Mouse (Mus musculus): ENCODE measurements at regions not wholly inside any gene's neighbourhood (a gene's known extent, or its start where the extent isn't known, plus 50 kb on each side); places are given as distances from the start of the nearest gene placed in this dataset.
A peak's percentile ranks its signal among the peaks of the same experiment; 100 is the strongest.

DNA sequence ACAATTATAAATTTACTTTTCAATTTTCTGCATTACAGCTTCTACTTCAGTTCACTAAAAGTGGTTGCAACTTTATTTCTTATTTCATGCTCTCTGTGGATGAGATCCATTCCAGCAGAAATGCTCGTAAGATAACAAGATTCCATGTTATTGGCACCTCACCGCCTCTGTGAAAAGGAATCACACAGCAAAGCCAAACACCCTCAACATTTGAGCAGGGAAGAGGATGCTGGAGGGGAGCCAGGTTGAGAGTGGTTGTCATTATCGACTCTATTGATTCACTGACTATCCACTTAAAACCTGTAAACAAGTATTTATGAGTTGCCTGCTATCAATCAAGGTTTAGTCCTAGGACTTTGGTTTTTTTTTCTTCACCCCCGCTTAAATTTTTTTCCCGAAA lies 261.1 kb upstream of the Ccdc54 start:
- no peak for DNase-seq (ENCODE audit: low read depth, low spot score)

DNA sequence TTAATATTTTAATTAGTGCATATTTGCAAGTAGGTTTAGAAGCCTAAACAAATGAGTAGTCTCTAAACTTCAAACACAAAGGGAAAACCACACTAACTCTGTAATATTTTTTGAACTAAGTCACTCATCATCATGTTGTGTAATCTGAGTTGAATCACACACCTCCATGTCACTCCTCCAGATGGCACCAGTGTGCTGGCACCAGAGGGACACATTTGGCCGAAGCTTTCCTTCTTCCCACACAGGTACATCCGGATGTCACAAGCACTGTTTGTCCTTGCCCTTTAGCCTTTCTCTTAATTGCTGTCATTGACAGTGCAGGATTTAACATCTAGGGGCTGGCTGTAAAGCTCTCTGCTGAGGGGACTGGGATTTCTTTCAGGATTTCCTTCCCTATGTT lies 256.7 kb upstream of the Ccdc54 start:
- no peak for DNase-seq (ENCODE audit: low read depth, low spot score)

DNA sequence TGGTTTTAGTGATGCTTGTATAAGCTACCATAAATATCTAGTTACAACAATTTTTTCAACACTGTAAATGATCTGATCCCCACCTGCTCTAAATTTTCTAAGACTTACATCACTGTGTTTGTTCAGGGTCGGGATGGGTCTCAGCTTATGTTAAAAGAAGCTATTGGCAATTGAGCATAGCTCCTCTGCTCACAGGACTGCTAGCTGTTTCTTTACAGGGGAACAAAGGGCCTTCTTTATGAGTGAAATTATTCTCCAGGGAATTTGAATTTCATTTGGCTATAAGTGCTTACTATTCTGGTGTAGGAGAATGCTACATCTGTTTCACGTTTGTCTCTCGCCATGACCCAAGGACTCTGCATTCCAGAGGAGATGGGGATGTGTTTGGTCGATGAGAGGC lies 255.6 kb upstream of the Ccdc54 start:
- DNase-seq (ENCODE audit: low read depth, low spot score): peak; percentile 11

GRCm38 (mm10) chr16:50841677-50842580 lies 251.0 kb upstream of the Ccdc54 start:
- peak; percentile 71 for DNase-seq (ENCODE audit: low read depth, low spot score)

DNA sequence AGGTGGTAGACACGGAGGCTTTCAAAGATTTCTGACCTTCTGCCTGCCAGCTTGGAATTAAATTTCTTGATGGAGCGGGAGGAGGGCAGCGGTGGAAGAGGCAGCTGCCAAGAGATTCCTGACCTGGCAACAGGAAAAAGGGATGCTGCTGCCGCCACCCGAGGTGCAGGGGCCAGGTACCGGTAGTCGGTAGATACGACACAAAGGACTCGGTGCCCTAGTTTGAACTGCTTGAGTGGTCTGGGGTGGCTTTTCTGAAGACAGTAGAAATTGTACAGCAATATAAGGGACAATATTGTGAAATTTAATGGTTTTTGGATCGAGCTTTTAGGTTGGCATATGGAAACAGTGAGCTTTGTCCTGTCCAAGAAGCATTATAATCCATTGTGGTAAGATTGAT lies 250.3 kb upstream of the Ccdc54 start:
- no peak for DNase-seq (ENCODE audit: low read depth, low spot score)

DNA sequence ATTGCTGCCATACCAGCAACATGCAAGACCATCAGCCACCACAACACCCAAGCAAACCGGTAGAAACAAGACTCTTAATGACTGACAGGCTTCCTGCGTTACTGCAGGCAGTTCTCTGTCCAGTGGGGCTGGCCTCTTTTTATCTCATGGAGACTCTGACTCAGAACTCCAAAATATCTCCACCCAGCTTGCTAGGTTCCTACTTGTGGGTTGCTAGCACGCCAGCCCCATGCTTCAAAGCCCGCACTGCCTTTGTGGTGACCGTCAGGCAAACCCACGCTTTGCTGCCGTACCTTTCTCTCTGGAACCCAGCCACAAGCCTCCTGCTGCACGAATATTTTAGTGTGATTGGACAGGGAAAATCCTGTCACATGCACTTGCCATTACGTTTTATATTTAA lies 248.7 kb upstream of the Ccdc54 start:
- no peak for DNase-seq (ENCODE audit: low read depth, low spot score)

DNA sequence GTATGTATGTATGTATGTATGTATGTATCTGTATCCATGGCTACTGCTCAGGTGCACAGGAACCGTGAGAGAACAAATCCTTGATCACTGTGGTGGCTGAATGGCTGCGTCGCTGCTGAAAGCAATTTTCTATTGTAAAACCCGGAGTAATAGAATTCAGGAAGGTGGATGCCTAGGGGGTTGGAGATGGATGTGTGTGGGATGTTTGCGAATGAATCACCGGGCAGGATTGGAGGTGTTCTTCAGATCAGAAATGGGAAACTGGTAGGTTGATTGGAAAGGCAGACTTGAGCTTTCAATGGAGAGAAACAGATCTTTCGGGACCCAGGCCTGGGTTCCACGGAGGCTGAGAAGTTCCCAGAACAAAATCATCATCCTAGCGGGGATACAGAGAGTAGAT lies 246.5 kb upstream of the Ccdc54 start:
- DNase-seq (ENCODE audit: low read depth, low spot score): no peak

- no peak for DNase-seq (ENCODE audit: low read depth, low spot score)
Observed at GRCm38 (mm10) chr16:50836457-50836856, 245.5 kb upstream of the Ccdc54 start.

DNA sequence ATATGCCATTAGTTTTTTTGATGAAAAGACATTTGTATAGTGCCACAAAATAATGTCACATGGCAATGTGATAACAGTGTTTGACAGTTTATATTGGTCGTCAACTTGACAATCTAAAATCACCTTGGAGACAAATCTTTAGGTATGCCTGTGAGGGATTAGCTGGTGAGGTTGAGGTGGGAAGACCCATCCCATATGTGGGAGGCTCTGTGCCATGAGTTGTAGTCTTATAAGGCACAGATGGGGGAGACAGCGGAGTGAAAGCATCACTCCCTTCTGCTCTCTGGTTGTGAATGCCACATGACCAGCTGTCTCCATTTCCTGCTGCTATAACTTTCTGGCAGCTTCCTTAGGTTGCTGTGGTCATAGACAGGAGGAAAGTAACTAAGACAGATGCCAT lies 242.4 kb upstream of the Ccdc54 start:
- no peak for DNase-seq (ENCODE audit: low read depth, low spot score)

- DNase-seq (ENCODE audit: low read depth, low spot score): no peak
Observed at GRCm38 (mm10) chr16:50822352-50822751, 231.4 kb upstream of the Ccdc54 start.

- DNase-seq (ENCODE audit: low read depth, low spot score): no peak
Observed at GRCm38 (mm10) chr16:50814626-50815025, 223.7 kb upstream of the Ccdc54 start.

- peak; percentile 36 for DNase-seq (ENCODE audit: low read depth, low spot score)
Observed at GRCm38 (mm10) chr16:50799145-50799794, 208.3 kb upstream of the Ccdc54 start.

DNA sequence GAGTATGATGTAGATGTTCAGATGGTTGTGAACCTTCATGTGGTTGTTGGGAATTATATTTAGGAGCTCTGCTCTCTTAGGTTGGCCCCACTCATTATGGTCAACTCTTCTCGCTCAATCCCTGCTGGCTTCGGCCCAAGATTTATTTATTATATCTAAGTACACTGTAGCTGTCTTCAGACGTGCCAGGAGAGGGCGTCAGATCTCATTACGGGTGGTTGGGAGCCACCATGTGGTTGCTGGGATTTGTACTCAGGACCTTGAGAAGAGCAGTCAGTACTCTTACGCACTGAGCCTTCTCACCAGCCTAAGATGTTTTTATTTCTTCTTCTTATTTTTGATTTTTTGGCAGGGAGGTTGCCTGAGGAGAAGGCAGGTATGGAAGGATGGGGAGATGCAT lies 207.1 kb upstream of the Ccdc54 start:
- no peak for DNase-seq (ENCODE audit: low read depth, low spot score)

DNA sequence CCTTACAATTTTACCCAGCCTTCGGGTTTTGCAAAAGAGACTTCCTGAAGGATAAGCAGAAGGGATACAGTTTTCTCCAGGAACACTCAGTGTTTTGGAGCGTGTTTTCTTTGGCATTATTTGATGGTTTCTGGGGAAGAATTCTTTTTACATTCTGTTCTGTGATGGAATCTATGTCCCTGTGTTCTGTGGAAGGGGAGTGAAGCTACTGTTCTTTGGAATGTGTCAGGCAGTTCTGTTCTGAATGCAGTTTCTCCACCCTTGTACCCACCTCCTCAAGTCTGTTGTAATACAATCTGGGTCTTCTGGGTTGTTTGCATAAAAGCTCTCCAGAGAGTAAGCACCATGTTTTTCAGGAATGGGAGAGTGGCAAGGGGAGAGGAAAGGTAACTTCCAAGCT lies 202.0 kb upstream of the Ccdc54 start:
- no peak for DNase-seq (ENCODE audit: low read depth, low spot score)

GRCm38 (mm10) chr16:50792506-50792905 lies 201.6 kb upstream of the Ccdc54 start:
- no peak for DNase-seq (ENCODE audit: low read depth, low spot score)

DNA sequence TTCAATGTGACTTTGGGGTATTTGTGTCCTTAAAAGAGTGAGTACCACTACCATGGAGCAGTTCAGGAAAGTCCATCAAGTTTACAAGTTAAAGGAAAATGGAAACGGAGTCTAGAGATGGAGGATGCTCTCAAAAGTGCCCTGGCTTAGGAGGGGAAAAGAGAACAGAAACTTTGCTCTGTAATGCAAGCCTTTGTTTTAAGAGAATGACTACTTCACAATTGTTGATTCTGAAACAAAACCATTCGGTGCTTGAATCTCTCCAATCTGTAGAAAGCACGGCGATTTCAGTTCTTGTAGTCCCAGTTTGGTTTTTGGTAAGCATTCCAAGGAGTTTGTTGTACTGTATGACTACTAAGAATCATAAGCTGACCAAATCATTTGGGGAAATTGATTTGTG lies 197.7 kb upstream of the Ccdc54 start:
- DNase-seq (ENCODE audit: low read depth, low spot score): no peak

- no peak for DNase-seq (ENCODE audit: low read depth, low spot score)
Observed at GRCm38 (mm10) chr16:50786199-50786598, 195.2 kb upstream of the Ccdc54 start.

- DNase-seq (ENCODE audit: low read depth, low spot score): no peak
Observed at GRCm38 (mm10) chr16:50785384-50785783, 194.4 kb upstream of the Ccdc54 start.

GRCm38 (mm10) chr16:50784651-50785228 lies 193.8 kb upstream of the Ccdc54 start:
- DNase-seq (ENCODE audit: low read depth, low spot score): no peak

- no peak for DNase-seq (ENCODE audit: low read depth, low spot score)
Observed at GRCm38 (mm10) chr16:50783784-50784650, 193.1 kb upstream of the Ccdc54 start.

DNA sequence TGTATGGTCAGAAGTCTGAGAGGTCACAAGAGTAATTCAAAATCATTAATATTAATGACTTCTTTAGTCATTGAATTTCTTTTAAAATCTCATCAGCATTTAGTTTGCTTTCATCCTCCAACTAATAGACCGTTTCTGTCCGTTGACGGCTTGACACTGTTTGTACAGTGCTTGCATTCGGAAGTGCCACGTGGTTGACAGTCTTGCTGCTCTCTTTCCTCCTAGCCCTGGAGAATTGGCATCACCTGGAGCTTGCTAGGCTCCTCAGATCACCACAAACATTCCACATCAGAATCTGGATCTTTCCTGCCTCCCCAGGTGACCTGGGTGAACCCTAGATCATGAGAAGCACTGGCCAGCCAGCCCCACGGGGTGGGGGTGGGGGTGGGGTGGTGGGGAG lies 192.3 kb upstream of the Ccdc54 start:
- no peak for DNase-seq (ENCODE audit: low read depth, low spot score)
